Mouse (Mus musculus) NIH3T3 (cell line): ENCODE measurements around the gene Ctxn2.

Source experiments
- DNase-seq: peaks from one replicate; pipeline ENCODE4 v3.0.0-alpha.2; 2012; ENCODE audit warnings: low read depth

The Ctxn2 gene

GRCm38 (mm10) chr2:125196771-125197170 is 60.3 kb downstream of the Ctxn2 start:
- no peak for DNase-seq
